Comparison of ENCODE assay signal across 9 mouse cellular contexts in genomic region chr7:44553196-44553764, GRCm38 (mm10). TPM values are rescaled to one million over a fixed set of nuclear protein-coding genes. Genes with fewer than 3 reads are reported as not detected.
DNase-seq lines count a peak whose midpoint lies in the region.
"Had no signal": no experiment of that assay in that cellular context is flagged by ENCODE, and none has a peak within 500 bp of the region (broad histone marks: within the 10 kb centered on the region; RNA-seq: fewer than 3 reads in every experiment).

No protein-coding gene starts in this region.

- WGBS in large intestine, adult 2 months = 2% methylated on average over 32 of the region's 32 CpGs

- intact Hi-C loops in heart, postnatal 10 days (cut with DNase I) = no loop called here

- peaks cover 18% of the 10 kb centered on the region for H3K9me3 ChIP-seq in erythroblast, embryonic 14.5 days (ENCODE audit: control insufficient read depth, low read length)

- DNase-seq in CD8-positive naive resting alpha-beta T cell, adult 2 months (ENCODE audit: low read depth in 2 of 2, low spot score in 2 of 2) = peak; percentile 54 to 74
- peak; percentile 85 for DNase-seq in adrenal gland, postnatal 25 days
- DNase-seq in heart, postnatal 10 days = peak; percentile 70 to 84
- DNase-seq in large intestine, adult 2 months (ENCODE audit: low read depth, low spot score) = peak; percentile 24
- DNase-seq in lung, postnatal 14 days = peak; percentile 85
- peak; percentile 61 for DNase-seq in retina, adult 2 months (ENCODE audit: low read depth, low spot score)
- DNase-seq in thymus, postnatal 36 days = peak; percentile 79 to 82

- H3K4me3 ChIP-seq in erythroblast, embryonic 14.5 days (replicated peaks) = peak overlapping the region; percentile 79

- peaks cover 38% of the 10 kb centered on the region for H3K36me3 ChIP-seq in erythroblast, embryonic 14.5 days (ENCODE audit: control insufficient read depth)

- peaks cover 46% of the 10 kb centered on the region for H3K4me1 ChIP-seq in erythroblast, embryonic 14.5 days (ENCODE audit: control insufficient read depth)

- H3K27me3 ChIP-seq in erythroblast, embryonic 14.5 days (ENCODE audit: control insufficient read depth) = no peaks in the 10 kb centered on the region; the same call in 1 of the 2 replicates

RNA-seq across cellular contexts. Expression of gene Nr1h2, which starts 0.5 kb away (rescaled TPM):
- total RNA-seq in adrenal gland, postnatal 25 days (2021) = 133 and 140 TPM in 2 replicates
- 49.7 and 62.9 TPM in 2 replicates for polyA plus RNA-seq in erythroblast, embryonic 14.5 days (2012)
- 10 to 100 TPM; 45.1 to 49.0 TPM for total RNA-seq in heart, postnatal 10 days (2021)
- 163 and 192 TPM in 2 replicates for polyA plus RNA-seq in large intestine, adult 2 months (2012; rRNA removed)

RNA-seq across cellular contexts. Expression of gene Pold1, which starts 4.6 kb away (rescaled TPM):
- 14.2 and 22.6 TPM in 2 replicates for total RNA-seq in adrenal gland, postnatal 25 days (2021)
- polyA plus RNA-seq in erythroblast, embryonic 14.5 days (2012) = 24.0 and 25.1 TPM in 2 replicates
- 10 to 100 TPM; 18.7 to 24.5 TPM for total RNA-seq in heart, postnatal 10 days (2021)
- polyA plus RNA-seq in large intestine, adult 2 months (2012; rRNA removed) = 45.2 and 47.0 TPM in 2 replicates

RNA-seq across cellular contexts. Expression of gene Napsa, which starts 18.9 kb away (rescaled TPM):
- 0.88 TPM in 1 of 2 replicates, not detected in the other for total RNA-seq in adrenal gland, postnatal 25 days (2021)
- polyA plus RNA-seq in erythroblast, embryonic 14.5 days (2012) = 0.20 and 0.21 TPM in 2 replicates
- total RNA-seq in heart, postnatal 10 days (2021) = 1 to 10 TPM in 1 of 2 experiments, under 1 TPM in 1; 0.43 to 1.4 TPM
- polyA plus RNA-seq in large intestine, adult 2 months (2012; rRNA removed) = 20.4 and 22.2 TPM in 2 replicates
- total RNA-seq: layer of hippocampus, postnatal 25 days had no signal

RNA-seq across cellular contexts. Expression of gene Spib, which starts 21.4 kb away (rescaled TPM):
- total RNA-seq in adrenal gland, postnatal 25 days (2021) = 0.43 TPM in 1 of 2 replicates, not detected in the other
- polyA plus RNA-seq in erythroblast, embryonic 14.5 days (2012) = 0.08 TPM in 2 replicates
- total RNA-seq in heart, postnatal 10 days (2021) = 1 to 10 TPM; 1.1 to 1.3 TPM
- polyA plus RNA-seq in large intestine, adult 2 months (2012; rRNA removed) = 17.4 and 21.1 TPM in 2 replicates

RNA-seq across cellular contexts. Expression of gene Mybpc2, which starts 28.8 kb away (rescaled TPM):
- not detected in 2 replicates for total RNA-seq in adrenal gland, postnatal 25 days (2021)
- not detected in 2 replicates for polyA plus RNA-seq in erythroblast, embryonic 14.5 days (2012)
- 10 to 100 TPM; 16.3 to 22.2 TPM for total RNA-seq in heart, postnatal 10 days (2021)
- 0.26 and 0.67 TPM in 2 replicates for polyA plus RNA-seq in large intestine, adult 2 months (2012; rRNA removed)
- total RNA-seq: layer of hippocampus, postnatal 25 days had no signal

Comparison
In these comparisons a context has a peak if more than half of its experiments do, and no peak if none do; other contexts are left out.
1. Peak in every context shown above with its lines: DNase-seq and H3K4me3 ChIP-seq.
2. DNase-seq: peak in every context shown above with its lines; median percentile 85 in adrenal gland, postnatal 25 days; 85 in lung, postnatal 14 days; 80 in thymus, postnatal 36 days; 77 in heart, postnatal 10 days; 64 in CD8-positive naive resting alpha-beta T cell, adult 2 months; 61 in retina, adult 2 months; 24 in large intestine, adult 2 months.